Mouse (Mus musculus) limb, embryonic 11.5 days (tissue): ENCODE measurements around the gene Gm21876. TPM values are rescaled to one million over a fixed set of nuclear protein-coding genes. Genes with fewer than 3 reads are reported as not detected.
"Not testable (repeated sequence)": the region's sequence is repeated elsewhere in the genome, so short reads cannot be mapped to it uniquely, and the experiment has no call there.

Experiments
- ATAC-seq: fragments of 200-750 bp; cut with Nextera tagmentation; 2 replicates; pipeline ENCODE4 v1.8.0; 2017; ENCODE audit warnings: low read depth; ENCODE audit not compliant: insufficient number of reproducible peaks, low FRiP score, low TSS enrichment
- DNase-seq: peaks from one replicate; pipeline ENCODE4 v3.0.0-alpha.2; 2015; ENCODE audit warnings: low spot score
- H3K27ac ChIP-seq: fragments of 300-500 bp; sonication (generic); replicated peaks from 2 replicates; pipeline ENCODE4 v1.5.1; 2014; ENCODE audit warnings: low read depth, mild to moderate bottlenecking, low read length
- H3K27me3 ChIP-seq: fragments of 300-500 bp; sonication (generic); 2 replicates; pipeline ENCODE4 v1.6.1; 2014; ENCODE audit warnings: mild to moderate bottlenecking, low read length, mixed read lengths; ENCODE audit not compliant: control insufficient read depth, insufficient read depth
- H3K36me3 ChIP-seq: fragments of 300-500 bp; sonication (generic); 2 replicates; pipeline ENCODE4 v1.6.1; 2014; ENCODE audit warnings: mild to moderate bottlenecking, low read length, moderate library complexity, mixed read lengths; ENCODE audit not compliant: control insufficient read depth, insufficient read depth
- H3K4me1 ChIP-seq: fragments of 300-500 bp; sonication (generic); 2 replicates; pipeline ENCODE4 v1.6.1; 2014; ENCODE audit warnings: low read length, mixed read lengths; ENCODE audit not compliant: control insufficient read depth, insufficient read depth
- H3K4me2 ChIP-seq: fragments of 300-500 bp; sonication (generic); 2 replicates; pipeline ENCODE4 v1.6.1; 2014; ENCODE audit warnings: low read depth, mild to moderate bottlenecking, moderate library complexity; ENCODE audit not compliant: severe bottlenecking
- H3K4me3 ChIP-seq: fragments of 300-500 bp; sonication (generic); 2 replicates; pipeline ENCODE4 v1.5.1; 2014; ENCODE audit warnings: low read depth, low read length
- H3K9ac ChIP-seq: fragments of 300-500 bp; sonication (generic); 2 replicates; pipeline ENCODE4 v1.6.1; 2014; ENCODE audit warnings: mild to moderate bottlenecking, low read length
- H3K9me3 ChIP-seq: fragments of 300-500 bp; sonication (generic); 2 replicates; pipeline ENCODE4 v1.6.1; 2016; ENCODE audit warnings: low read length; ENCODE audit not compliant: control insufficient read depth
- WGBS: fragments of 180-500 bp; shearing (Covaris S2); extraction: QIAGEN DNeasy Blood & Tissue Kit; methylation state at CpG from one replicate; pipeline ENCODE4 v1.1.7; 2014; 5-methylcytosine and 5-hydroxymethylcytosine counted together
- polyA plus RNA-seq: library from polyadenylated mRNA; unstranded; fragments of >200 nt; fragmentation: Nextera tagmentation; extraction: Ambion mirVana; gene quantifications from 2 replicates; pipeline ENCODE4 v1.2.1, GENCODE M21; 2014

Gm21876 gene
- polyA plus RNA-seq: not detected in 2 replicates

- H3K4me3 ChIP-seq: no peak within 1 kb of the TSS
- H3K9ac ChIP-seq: no peak within 1 kb of the TSS
- no peak within 1 kb of the TSS for H3K4me2 ChIP-seq
- WGBS: 75% methylated on average over 3 of the region's 3 CpGs
- H3K36me3 ChIP-seq: no peaks in the 10 kb centered on the region
- no peaks in the 10 kb centered on the region for H3K27me3 ChIP-seq
- H3K4me1 ChIP-seq: no peaks in the 10 kb centered on the region
- no peak within 1 kb of the TSS for H3K27ac ChIP-seq
- ATAC-seq (no peak), DNase-seq (no peak)
- H3K9me3 ChIP-seq: no peaks in the 10 kb centered on the region
These were observed at the start of gene Gm21876 for GRCm38 (mm10) chrX:21175553-21175952. Gm21876 (minus strand) TSS chrX:21175653.

GRCm38 (mm10) chrX:21220422-21220821 lies 45.0 kb upstream of the Gm21876 start:
- Histone ChIP-seq H3K4me1 (no peaks in the 10 kb centered on the region), H3K4me3 (no peak overlapping the region), H3K4me2 (no peak overlapping the region), H3K36me3 (no peaks in the 10 kb centered on the region), H3K9ac (no peak overlapping the region), H3K27ac (no peak overlapping the region), H3K27me3 (no peaks in the 10 kb centered on the region), H3K9me3 (no peaks in the 10 kb centered on the region)
- WGBS: 78% methylated on average over 3 of the region's 3 CpGs
- DNase-seq (no peak), ATAC-seq (no peak)

DNA sequence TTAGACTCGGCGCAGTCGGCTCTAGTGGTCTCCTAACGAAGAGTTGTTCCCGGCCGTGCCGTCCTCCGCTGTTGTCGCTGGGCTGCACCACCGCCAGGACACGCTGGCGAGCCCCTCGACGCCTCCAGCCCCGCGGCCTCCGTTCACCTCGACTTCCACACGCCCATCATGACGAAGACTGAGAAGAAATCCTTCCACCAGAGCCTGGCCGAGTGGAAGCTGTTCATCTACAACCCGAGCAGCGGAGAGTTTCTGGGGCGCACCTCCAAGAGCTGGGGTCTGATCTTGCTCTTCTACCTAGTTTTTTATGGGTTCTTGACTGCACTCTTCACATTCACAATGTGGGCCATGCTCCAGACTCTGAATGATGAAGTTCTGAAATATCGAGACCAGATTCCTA lies 28.8 kb downstream of the Gm21876 start:
- H3K9me3 ChIP-seq, DNase-seq, H3K4me2 ChIP-seq, H3K27ac ChIP-seq, H3K4me3 ChIP-seq, H3K36me3 ChIP-seq, H3K9ac ChIP-seq, H3K4me1 ChIP-seq, H3K27me3 ChIP-seq, ATAC-seq: not testable (repeated sequence)
- 92% methylated on average over 25 of the region's 25 CpGs for WGBS

Other genes with a start within 250 kb of the Gm21876 start
- gene Cfp, start 244.1 kb downstream of the Gm21876 start, polyA plus RNA-seq: 3.1 and 3.8 TPM in 2 replicates
- 9.4 and 9.8 TPM in 2 replicates for gene Elk1, start 225.0 kb downstream of the Gm21876 start, polyA plus RNA-seq
- 53.2 and 56.2 TPM in 2 replicates for gene Uxt, start 213.6 kb downstream of the Gm21876 start, polyA plus RNA-seq
- gene Zfp182, start 113.3 kb downstream of the Gm21876 start, polyA plus RNA-seq: 5.5 and 5.9 TPM in 2 replicates
- not detected in 2 replicates for gene Spaca5, start 107.2 kb downstream of the Gm21876 start, polyA plus RNA-seq
- gene Zfp300, start 86.1 kb downstream of the Gm21876 start, polyA plus RNA-seq: 1.1 and 1.6 TPM in 2 replicates
- not detected in 2 replicates for gene Ssxa1, start 59.8 kb downstream of the Gm21876 start, polyA plus RNA-seq